Mouse (Mus musculus): ENCODE data around the gene Irf7.

Irf7 gene

DNA sequence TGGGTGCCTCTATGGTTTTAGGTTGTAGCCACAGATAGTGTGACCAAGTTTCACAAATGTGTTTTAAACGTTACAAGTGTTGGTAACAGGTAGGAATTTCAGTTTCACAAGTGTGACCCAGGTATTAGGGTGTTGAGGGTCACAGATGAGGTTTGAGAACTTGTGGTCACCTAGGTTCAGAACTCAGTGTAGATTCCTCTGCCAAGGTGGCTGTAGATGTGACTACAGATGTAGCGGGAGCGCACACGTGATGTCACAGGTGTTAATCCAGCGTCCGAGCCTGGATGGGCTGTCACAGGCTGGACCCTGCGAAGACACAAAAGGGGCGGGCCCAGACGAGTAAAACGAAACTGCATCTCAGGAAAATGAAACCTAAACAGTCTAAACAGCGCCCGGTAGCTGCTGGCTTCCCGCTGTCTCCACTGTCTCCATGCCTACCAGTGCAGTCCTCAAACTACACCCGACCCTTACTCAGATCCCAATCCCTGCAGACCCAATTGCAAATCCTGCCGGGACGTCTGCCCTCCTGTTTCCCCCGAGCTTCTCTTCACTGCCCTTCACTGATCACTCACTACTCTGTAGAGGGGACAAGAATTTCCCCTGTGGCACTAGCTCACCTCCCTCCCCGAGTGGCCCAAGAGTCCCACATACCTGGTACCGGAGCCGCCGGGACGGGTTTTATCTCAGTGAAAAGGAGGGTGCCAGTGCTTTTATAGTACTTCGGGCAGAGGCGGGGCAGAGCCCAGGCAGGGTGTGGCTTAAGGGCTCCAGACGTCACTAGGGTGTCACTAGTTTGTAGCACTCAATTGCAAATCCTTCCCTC, at the start of gene Irf7:
Gene Irf7 (minus strand): TSS at position 743 of the 823 bp plus-strand sequence.
- peak; percentile 68 for DNase-seq

DNA sequence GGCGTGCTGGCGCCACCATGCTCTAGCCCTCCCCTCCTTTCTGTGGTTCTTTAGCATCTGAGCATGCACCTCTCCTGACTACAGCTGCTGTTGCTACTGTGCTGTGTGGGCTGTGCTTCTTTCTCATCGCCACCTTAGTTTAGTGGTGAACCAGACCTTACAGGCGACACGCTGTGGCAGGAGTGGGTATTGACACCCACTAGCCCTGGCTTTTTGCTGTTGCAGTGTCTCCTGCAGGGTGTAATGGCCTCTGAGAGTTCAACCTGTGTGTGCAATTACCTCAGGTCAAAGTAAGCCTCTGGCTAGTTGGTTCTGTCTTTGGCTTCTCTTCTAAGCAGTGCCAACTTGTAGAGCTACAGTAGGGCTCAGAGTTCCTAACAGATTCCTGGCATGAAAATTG, 49.7 kb upstream of the Irf7 start:
- DNase-seq: peak; percentile 87

DNA sequence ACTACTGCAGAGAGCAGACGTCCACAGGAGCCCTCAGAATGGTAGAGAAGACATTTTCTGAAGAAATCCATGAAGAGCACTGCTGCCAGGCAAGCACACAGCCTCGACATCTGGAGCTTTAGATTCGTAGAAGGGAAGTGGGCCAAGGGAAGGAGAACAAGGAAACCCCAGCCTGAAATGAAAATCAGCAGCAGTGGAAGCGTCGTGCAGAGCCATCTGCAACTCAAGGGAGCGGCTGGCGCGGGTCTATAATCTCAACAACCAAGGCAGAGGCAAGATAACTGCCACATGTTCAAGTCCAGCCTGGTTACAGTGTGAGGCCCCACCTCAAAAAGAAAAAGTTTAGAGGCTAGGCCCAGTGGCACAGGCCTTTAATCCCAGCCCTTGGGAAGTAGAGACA, 48.8 kb upstream of the Irf7 start:
- no peak for DNase-seq

DNA sequence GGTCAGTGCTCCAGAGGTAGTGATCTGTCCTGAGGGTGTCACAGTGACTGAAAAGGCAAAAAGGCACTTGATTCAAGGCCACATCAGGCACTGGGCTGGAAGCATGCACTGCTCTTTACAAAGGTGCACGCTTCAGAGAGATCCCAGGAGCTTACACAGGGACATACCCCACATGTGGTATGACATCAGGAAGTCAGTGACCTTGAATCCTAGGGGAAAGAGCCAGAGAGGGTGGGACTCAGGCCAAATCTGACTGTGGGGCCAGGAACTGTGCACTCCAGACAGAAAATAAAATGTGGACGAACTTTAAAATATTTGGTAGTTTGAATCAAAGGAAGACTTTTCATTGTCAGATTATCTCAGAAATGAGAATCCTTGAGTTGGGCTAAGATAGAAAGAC, 48.1 kb upstream of the Irf7 start:
- no peak for DNase-seq

DNA sequence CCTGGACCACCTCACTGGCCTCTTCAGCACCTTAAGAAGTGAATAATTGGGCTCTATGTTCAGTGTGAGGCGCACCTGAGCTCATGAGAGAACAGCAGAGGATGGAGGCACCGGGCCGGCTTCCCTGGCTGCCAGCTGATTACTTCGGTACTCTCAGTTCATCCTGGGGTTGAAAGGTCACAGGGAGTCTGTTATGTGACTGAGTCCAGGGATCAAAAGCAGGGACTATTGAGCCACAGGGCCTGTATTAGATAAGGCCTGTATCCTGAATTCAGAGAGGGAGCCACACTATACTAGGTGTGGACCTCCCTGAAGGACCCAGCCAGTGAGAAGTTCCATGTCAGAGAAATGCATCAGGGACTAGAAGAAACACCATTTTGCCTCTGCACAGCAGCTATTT, 38.3 kb upstream of the Irf7 start:
- DNase-seq: no peak

DNA sequence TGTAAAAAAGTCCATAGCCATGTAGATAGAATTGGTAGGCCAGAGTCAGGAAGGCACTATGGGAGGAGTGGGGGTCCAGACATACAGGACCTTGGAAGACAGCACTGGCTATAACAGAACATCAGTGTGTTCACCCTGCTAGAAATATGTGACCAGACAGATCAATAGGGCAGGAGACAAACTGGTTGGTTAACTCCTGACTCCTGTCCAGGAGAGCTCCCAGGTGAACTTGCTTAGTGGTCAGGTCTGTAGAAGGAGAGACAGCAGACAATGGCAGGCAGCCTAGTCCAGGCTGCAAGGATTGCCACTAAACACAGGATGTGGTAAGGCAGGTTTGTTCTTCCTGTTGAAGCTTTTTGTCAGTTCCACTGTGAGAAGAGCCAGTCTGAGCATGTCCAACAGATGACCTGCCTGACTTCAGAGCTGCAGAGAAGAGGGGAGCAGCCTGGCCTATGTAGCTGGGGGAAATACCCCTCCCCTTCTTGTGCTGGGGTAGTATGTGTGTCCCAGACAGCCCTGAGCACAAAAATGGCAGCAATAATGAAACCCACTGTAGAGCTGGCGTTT, 36.5 kb upstream of the Irf7 start:
- no peak for DNase-seq

DNA sequence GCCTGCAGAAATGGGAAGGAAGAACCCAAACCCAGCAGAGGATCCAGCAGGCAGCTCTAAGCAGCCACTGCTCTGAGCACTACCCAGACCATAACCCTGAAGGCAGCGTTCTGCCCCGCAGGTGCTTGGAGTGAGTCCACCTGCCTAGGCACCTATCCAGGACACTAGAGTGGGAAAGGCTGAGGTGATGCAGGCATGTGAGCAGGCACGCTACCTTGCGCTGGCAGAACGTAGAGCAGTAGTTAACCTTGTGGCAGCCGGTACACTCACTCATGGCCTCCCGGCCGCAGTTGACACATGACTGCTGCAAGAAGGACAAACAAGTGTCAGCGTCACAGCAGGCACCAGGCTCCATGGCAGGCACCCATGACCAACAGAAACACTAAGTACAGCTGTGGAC, 35.1 kb upstream of the Irf7 start:
- peak; percentile 62 for DNase-seq

DNA sequence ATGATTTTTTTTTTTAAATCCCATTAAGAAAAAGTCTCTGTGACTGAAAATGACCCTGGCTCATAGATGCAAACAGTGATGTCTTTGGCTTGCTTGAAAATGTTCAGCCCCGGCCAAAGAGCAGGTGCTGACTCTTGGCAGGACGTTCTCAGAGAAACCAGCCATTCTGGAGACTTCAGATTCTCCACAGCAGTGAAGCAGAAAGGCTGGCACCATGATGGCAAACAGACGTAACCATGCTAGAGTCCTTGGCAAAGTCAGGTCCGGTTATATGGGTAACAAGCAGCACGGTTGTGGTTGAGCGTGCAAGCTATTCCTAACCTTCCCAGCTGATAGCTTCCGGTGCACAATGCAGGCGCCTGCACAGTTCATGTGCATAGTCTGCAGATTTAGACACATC, 32.9 kb upstream of the Irf7 start:
- DNase-seq: no peak

DNA sequence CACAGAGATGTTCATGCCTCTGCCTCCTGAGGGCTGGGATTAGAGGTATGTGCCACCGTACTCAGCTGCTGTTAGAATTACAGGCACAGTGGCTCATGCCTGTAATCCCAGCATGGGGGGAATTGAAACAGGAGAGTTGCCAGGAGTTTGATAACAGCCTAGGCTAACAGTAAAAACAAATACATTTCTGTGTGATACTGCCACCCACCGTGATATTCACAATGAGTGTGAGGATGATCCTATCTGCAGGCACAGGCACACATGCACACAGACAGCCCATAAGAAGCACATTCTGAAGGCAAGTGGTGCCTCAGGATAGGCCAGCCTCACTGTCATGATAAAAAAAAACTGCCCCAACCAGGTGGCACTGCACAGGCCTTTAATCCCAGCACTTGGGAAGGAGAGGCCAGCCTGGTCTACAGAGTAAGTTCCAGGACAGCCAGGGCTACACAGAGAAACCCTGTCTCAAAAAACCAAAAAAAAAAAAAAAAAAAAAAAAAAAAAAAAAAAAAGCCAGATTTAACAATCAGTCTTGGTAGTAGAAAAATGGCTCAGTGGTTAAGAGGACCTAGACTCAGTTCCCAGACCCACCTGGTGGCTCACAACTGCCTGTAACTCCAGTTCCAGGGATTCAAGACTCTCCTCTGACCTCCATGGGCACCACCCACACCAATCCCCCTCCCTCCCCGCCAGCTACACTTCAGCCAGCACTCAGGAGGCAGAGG, 31.8 kb upstream of the Irf7 start:
- DNase-seq: no peak

DNA sequence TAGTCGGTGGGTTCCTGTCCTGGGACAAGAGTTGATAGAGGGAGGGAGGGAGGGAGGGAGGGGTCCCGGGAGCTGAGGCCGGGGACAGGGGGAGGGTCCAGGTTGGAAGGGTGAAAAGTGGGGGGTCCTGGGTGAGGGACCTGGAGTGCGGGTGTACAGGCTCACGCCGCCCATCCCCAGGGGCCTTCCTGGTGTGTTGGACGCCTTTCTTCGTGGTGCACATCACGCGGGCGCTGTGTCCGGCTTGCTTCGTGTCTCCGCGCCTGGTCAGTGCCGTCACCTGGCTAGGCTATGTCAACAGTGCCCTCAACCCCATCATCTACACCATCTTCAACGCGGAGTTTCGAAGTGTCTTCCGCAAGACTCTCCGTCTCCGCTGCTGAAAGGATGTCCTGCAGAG, 28.2 kb upstream of the Irf7 start:
- DNase-seq: no peak

DNA sequence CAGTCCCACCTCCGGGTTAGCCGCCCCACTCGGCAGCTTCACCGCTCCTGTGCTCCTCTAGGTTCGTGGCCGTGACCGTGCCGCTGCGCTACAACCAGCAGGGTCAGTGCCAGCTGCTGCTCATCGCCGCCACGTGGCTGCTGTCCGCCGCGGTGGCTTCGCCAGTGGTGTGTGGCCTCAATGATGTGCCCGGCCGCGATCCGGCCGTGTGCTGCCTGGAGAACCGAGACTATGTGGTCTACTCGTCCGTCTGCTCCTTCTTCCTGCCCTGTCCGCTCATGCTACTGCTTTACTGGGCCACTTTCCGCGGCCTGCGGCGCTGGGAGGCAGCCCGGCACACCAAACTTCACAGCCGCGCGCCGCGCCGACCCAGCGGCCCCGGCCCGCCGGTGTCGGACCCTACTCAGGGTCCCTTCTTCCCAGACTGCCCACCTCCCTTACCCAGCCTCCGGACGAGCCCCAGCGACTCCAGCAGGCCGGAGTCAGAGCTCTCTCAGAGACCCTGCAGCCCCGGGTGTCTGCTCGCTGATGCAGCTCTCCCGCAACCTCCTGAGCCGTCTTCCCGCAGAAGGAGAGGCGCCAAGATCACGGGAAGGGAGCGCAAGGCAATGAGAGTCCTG, 27.7 kb upstream of the Irf7 start:
- DNase-seq: no peak

DNA sequence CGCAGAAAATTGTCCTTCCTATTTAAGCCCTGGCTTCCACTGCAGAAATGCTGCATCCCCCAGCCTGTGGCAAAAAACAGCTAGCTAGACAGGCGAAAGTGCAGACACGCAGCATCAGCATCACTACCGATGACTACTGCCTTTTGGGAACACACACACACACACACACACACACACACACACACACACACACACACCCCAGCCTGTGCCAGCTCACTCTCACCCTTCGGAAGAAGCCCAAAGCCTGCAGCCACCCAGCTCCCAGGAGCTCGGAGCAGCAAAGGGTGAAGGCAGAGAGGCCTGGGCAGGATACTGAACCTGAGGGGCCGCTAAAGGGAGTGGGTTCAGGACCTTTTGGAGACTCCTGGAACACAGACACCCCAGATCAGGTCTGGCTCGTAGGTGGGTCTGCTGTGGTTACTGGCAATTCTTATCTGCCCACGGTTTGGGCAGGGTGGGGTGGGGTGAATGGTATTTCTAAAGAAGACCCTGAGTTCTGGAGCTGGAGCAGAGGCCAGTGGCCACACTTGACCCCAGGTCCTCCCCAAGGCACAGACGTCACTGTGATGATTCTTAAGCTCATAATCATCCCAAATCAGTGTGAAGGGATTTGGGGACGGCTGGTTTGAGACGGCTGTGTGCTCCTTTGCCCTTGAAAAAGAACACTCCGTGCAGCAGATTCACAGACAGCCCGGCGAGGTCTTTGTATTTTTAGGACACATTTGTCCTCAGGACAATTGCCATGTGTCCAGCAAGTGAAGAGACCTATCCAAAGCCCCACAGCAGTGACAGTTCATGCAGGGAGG, 26.5 kb upstream of the Irf7 start:
- no peak for DNase-seq

DNA sequence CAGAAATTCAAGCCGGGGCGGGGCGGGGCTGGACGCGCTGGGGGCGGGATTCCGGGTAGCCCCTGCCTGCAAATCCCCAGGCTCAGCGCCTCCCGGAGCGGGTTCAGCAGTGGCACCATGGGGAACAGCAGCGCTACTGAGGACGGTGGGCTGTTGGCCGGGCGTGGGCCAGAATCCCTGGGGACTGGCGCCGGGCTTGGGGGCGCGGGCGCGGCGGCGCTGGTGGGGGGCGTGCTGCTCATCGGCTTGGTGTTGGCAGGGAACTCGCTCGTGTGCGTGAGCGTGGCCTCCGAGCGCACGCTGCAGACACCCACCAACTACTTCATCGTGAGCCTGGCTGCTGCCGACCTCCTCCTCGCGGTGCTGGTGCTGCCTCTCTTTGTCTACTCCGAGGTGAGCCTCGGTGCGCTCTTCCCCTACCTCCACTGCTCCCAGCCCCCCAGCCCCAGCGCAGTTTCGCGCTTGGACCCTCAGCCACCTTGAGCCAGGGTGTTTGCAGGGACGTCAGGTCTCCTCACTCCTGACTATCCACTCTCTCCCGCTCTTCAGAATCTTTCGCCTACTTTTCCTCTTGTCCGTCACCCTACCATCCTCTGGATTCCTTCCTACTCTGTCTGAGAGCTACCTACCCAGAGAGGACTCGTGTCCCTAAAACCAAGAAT, 25.8 kb upstream of the Irf7 start, which contains the start of gene Drd4:
Gene Drd4 (plus strand): TSS at position 86 of the 662 bp plus-strand sequence.
- no peak for DNase-seq

DNA sequence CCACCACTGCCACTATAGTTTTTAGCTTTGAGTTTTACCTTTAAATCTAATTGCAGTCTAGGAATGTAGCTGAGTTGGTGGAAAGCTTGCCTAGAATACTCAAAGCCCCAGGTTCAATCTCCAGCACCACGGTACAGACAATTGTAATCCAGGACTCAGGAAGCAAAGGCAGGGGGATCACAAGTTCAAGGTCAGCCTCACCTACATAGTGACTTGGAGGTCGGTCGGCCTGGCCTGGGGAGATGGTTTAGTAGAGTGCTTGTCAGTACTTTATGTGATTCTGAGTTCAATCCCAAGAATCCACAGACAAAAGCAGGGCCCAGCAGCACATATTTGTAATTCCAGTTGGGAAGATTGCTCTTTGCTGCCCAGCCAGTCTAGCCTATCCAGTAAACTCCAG, 21.8 kb upstream of the Irf7 start:
- DNase-seq: no peak

DNA sequence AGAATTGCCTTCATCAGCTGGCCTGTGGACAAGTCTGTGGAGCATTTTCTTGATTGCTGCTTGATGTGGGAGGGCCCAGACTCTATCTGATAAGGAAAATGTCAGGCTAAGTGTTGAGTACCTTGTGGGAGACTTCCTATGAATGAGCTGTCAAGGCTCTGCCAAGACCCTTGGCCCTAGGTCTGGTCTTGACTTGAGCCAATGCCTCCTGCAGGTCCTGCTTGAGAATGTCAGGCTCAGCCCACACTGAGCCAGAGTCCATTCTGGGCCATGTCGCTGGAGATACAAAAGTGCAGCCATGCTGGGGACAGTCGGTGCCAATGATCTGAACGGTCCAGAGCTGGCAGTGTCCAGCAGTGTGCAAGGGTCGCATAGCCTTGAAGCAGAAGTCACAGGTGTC, 16.5 kb upstream of the Irf7 start:
- DNase-seq: no peak

DNA sequence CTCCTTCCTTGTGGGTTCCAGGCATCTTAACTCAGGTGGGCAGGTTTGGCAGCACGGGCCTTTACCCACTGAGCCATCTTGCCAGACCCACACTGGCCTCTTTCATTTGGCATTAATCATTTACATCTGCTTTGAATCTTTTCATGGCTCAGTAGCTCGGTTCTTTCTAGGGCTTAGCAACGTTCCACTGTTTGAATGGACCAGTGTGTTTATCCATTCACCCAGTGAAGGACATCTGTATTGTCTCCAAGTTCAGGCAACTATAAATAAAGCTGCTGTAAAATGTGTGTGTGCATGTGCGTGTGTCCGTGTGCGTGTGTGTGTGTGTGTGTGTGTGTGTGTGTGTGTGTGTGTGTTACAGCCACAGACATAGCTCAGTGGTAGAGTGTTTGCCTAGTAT, 15.2 kb upstream of the Irf7 start:
- DNase-seq: peak; percentile 40

DNA sequence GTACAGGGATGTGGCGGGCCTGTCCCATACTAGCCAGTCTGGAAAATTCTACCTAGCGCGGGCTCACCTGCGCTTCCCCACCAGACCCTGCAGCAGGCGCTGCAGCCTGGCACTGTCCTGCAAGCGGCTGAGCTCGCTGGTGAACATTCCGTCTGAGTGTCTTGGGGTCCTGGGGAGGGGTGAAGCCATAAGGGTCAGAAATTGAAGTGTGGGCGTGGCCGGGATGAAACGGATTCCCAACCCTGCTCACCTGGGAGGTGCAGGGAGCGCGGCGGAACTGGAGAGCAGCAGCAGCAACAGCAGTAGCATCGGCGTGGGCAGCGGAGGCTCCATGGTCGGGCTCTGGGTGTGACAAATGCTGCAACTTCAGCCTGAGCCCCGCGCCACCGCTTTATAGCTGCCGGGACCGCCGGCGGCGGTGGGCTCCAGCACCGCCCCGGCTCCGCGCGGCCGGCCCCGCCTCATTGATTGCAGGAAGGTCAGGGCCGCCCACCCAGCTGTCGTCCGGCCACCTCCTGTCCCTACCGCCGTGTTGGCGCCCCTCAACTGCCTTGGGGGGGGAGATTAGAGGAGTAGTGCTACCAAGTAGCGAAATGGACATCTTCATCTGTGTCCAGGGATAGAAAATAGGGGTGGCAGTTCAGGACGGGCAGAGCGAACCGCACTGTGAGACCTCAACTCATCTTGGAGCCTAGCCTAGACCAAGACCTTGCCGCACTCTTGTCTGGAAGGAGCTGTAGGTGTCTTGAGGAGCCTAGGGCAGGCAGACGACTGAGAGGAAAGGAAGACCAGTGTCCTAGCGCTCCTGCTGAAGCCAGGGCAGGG, 12.7 kb upstream of the Irf7 start, which contains the start of gene Sct:
Gene Sct (minus strand): TSS at position 368 of the 825 bp plus-strand sequence.
- DNase-seq: peak; percentile 49

DNA sequence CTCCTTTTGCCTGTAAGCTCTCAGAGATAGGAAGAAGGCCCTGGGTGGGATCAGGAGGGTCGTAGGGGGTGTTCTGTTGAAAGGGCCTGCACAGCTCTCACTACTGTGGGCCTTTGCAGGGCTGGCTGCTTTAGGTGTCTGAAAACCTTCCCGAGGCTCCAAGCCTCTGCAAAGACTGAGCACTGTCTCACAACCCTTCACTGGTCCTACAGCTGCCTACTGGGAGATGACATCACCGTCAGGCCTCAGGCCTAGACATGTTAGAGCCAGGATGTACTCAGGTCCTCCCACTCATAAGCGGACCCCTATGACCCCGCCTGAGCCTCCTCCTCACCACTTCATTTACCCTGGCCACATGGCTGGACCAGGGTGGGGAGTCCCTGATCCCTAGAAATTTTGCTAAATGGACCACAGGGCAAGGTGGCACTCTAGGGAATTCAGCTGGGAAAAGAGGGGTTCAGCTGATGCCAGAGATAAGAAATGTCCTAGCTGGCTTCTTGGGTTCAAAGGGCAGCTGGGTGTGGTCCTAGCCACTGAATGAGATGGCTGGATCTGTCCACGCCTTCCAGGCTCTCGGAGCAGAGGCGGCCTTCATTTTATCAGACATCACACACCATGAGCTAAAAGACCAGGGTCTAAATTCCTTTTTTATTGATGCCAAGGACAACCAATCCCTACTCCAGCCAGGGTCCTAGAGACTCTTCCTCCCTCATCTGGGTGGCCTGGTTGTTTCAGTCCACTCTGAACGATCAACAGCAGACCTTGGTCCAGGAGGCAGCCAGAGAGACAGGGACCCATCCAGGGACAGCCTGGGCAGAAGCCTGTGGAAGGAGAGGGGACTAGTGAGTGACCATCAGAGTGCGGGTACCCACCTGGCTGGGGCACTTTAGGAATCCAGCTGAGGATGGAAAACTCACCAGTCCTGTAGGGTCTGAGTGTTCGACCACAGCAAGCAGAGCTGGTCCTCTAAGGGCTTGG, 11.7 kb upstream of the Irf7 start:
- no peak for DNase-seq

DNA sequence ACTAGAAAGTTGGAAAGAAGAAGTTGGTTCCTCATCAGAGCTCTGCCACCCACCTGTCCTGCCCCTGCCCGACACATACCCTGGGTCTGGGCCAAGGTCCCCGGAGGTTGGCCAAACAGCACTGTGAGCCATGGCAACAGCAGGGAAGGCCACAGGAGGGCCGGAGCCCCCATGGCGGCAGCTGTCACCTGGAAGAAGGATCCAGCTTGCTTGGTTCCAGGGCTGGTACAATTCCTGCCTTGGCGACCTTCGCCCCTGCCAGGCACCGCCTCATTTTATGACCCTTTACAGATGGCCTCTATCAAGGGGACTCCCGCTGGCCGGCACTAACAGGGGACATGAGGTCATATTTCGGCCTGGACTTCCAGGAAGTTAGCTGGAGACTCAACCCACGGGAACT, 10.3 kb upstream of the Irf7 start, which contains the start of gene Cdhr5:
Gene Cdhr5 (minus strand): TSS at position 241 of the 400 bp plus-strand sequence.
- peak; percentile 87 for DNase-seq

DNA sequence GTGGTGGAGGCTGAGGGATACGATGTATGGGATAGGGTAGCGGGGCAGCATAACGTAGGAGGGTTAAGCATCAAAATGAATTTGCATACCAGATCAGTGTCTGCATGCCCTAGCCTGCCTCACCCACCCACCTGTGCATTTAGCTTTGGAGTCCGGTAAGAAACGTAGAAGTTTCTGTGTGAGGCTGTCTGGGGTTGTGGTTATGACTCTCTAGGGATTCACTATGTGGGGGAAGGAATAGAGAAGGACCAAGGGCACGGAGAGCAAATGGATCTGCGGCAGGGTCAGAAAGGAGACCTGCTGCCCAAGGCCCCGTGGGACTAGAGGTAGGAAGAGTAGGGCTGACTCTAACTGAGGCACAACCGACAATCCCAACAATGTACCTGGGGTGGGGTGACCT, 9.1 kb upstream of the Irf7 start:
- DNase-seq: no peak

All from kidney, adult 11 months (tissue).